Mouse (Mus musculus): ENCODE measurements at regions not wholly inside any gene's neighbourhood (a gene's known extent, or its start where the extent isn't known, plus 50 kb on each side); places are given as distances from the start of the nearest gene placed in this dataset.

GRCm38 (mm10) chr1:94272569-94272968, 220.2 kb upstream of the Pdcd1 start:
- no peak for ATAC-seq (ENCODE audit: extremely low read depth, insufficient number of reproducible peaks, low FRiP score, poor library complexity, severe bottlenecking)

- ATAC-seq (ENCODE audit: extremely low read depth, insufficient number of reproducible peaks, low FRiP score, poor library complexity, severe bottlenecking) = no peak
Measured at GRCm38 (mm10) chr1:94263313-94263712, 211.0 kb upstream of the Pdcd1 start.

GRCm38 (mm10) chr1:94235426-94235825, 183.1 kb upstream of the Pdcd1 start:
- no peak for ATAC-seq (ENCODE audit: extremely low read depth, insufficient number of reproducible peaks, low FRiP score, poor library complexity, severe bottlenecking)

- no peak for ATAC-seq (ENCODE audit: extremely low read depth, insufficient number of reproducible peaks, low FRiP score, poor library complexity, severe bottlenecking)
Measured at GRCm38 (mm10) chr1:94221006-94221405, 168.7 kb upstream of the Pdcd1 start.

GRCm38 (mm10) chr1:94217407-94217806, 165.1 kb upstream of the Pdcd1 start:
- no peak for ATAC-seq (ENCODE audit: extremely low read depth, insufficient number of reproducible peaks, low FRiP score, poor library complexity, severe bottlenecking)

- ATAC-seq (ENCODE audit: extremely low read depth, insufficient number of reproducible peaks, low FRiP score, poor library complexity, severe bottlenecking) = no peak
Measured at GRCm38 (mm10) chr1:94208929-94209328, 156.6 kb upstream of the Pdcd1 start.

- no peak for ATAC-seq (ENCODE audit: extremely low read depth, insufficient number of reproducible peaks, low FRiP score, poor library complexity, severe bottlenecking)
Measured at GRCm38 (mm10) chr1:94207859-94208258, 155.5 kb upstream of the Pdcd1 start.

- no peak for ATAC-seq (ENCODE audit: extremely low read depth, insufficient number of reproducible peaks, low FRiP score, poor library complexity, severe bottlenecking)
Measured at GRCm38 (mm10) chr1:94203281-94203680, 150.9 kb upstream of the Pdcd1 start.

- ATAC-seq (ENCODE audit: extremely low read depth, insufficient number of reproducible peaks, low FRiP score, poor library complexity, severe bottlenecking) = no peak
Measured at GRCm38 (mm10) chr1:94183876-94184275, 131.5 kb upstream of the Pdcd1 start.

- no peak for ATAC-seq (ENCODE audit: extremely low read depth, insufficient number of reproducible peaks, low FRiP score, poor library complexity, severe bottlenecking)
Measured at GRCm38 (mm10) chr1:94149958-94150357, 97.6 kb upstream of the Pdcd1 start.

GRCm38 (mm10) chr1:94147015-94147414, 94.7 kb upstream of the Pdcd1 start:
- no peak for ATAC-seq (ENCODE audit: extremely low read depth, insufficient number of reproducible peaks, low FRiP score, poor library complexity, severe bottlenecking)

- ATAC-seq (ENCODE audit: extremely low read depth, insufficient number of reproducible peaks, low FRiP score, poor library complexity, severe bottlenecking) = no peak
Measured at GRCm38 (mm10) chr1:94140518-94140917, 88.2 kb upstream of the Pdcd1 start.

- no peak for ATAC-seq (ENCODE audit: extremely low read depth, insufficient number of reproducible peaks, low FRiP score, poor library complexity, severe bottlenecking)
Measured at GRCm38 (mm10) chr1:94139445-94140062, 87.2 kb upstream of the Pdcd1 start.

- no peak for ATAC-seq (ENCODE audit: extremely low read depth, insufficient number of reproducible peaks, low FRiP score, poor library complexity, severe bottlenecking)
Measured at GRCm38 (mm10) chr1:94136731-94137130, 84.4 kb upstream of the Pdcd1 start.

All from neutrophil, adult 5-6 weeks (primary cell).